Mouse (Mus musculus): Measurements from ENCODE around the gene Usp3.

- no peak for TF ChIP-seq EP300 (IDR thresholded peaks at IDR 0.05; ENCODE audit: low read depth)
- peak; percentile 76 for TF ChIP-seq CTCF (IDR thresholded peaks at IDR 0.05; ENCODE audit: low read depth)
Observed at GRCm38 (mm10) chr9:66465087-66465486, 127.9 kb downstream of the Usp3 start.

All from liver, postnatal 0 days (tissue).